Mouse (Mus musculus) hindbrain, embryonic 11.5 days (tissue): ENCODE results near the gene Ssh3. TPM values are rescaled to one million over a fixed set of nuclear protein-coding genes. Genes with fewer than 3 reads are reported as not detected.

Experiments
- ATAC-seq: fragments of 200-750 bp; cut with Nextera tagmentation; 2 replicates; pipeline ENCODE4 v1.8.0; 2017; ENCODE audit warnings: mild to moderate bottlenecking, moderate TSS enrichment, moderate library complexity; ENCODE audit not compliant: low FRiP score
- DNase-seq: peaks from one replicate; pipeline ENCODE4 v3.0.0-alpha.2; 2015; ENCODE audit warnings: low spot score
- H3K27ac ChIP-seq: fragments of 300-500 bp; sonication (generic); 2 replicates; pipeline ENCODE4 v1.5.1; 2014; ENCODE audit warnings: mild to moderate bottlenecking, low read depth, low read length
- H3K27me3 ChIP-seq: fragments of 300-500 bp; sonication (generic); 2 replicates; pipeline ENCODE4 v1.6.1; 2014; ENCODE audit warnings: mild to moderate bottlenecking, low read length, moderate library complexity, mixed read lengths; ENCODE audit not compliant: control insufficient read depth, insufficient read depth
- H3K36me3 ChIP-seq: fragments of 300-500 bp; sonication (generic); 2 replicates; pipeline ENCODE4 v1.6.1; 2014; ENCODE audit warnings: mild to moderate bottlenecking, low read length, moderate library complexity, mixed read lengths; ENCODE audit not compliant: control insufficient read depth, insufficient read depth
- H3K4me1 ChIP-seq: fragments of 300-500 bp; sonication (generic); replicated peaks from 2 replicates; pipeline ENCODE4 v1.6.1; 2014; ENCODE audit warnings: low read length, mixed read lengths; ENCODE audit not compliant: control insufficient read depth, insufficient read depth
- H3K4me2 ChIP-seq: fragments of 300-500 bp; sonication (generic); replicated peaks from 2 replicates; pipeline ENCODE4 v1.6.1; 2014; ENCODE audit warnings: mild to moderate bottlenecking, low read depth, low read length
- H3K4me3 ChIP-seq: fragments of 300-500 bp; sonication (generic); 2 replicates; pipeline ENCODE4 v1.5.1; 2014; ENCODE audit warnings: low read depth, low read length
- H3K9ac ChIP-seq: fragments of 300-500 bp; sonication (generic); 2 replicates; pipeline ENCODE4 v1.6.1; 2014; ENCODE audit warnings: low read depth, low read length
- H3K9me3 ChIP-seq: fragments of 300-500 bp; sonication (generic); 2 replicates; pipeline ENCODE4 v1.6.1; 2016; ENCODE audit warnings: low read length; ENCODE audit not compliant: control insufficient read depth
- WGBS: fragments of 180-500 bp; shearing (Covaris S2); extraction: QIAGEN DNeasy Blood & Tissue Kit; methylation state at CpG from one replicate; pipeline ENCODE4 v1.1.7; 2014; 5-methylcytosine and 5-hydroxymethylcytosine counted together
- polyA plus RNA-seq: library from polyadenylated mRNA; unstranded; fragments of >200 nt; fragmentation: Nextera tagmentation; extraction: Ambion mirVana; gene quantifications from 2 replicates; pipeline ENCODE4 v1.2.1, GENCODE M21; 2014

Gene Ssh3
- polyA plus RNA-seq, 1 experiment from 2014 or later = 2.8 TPM

DNA sequence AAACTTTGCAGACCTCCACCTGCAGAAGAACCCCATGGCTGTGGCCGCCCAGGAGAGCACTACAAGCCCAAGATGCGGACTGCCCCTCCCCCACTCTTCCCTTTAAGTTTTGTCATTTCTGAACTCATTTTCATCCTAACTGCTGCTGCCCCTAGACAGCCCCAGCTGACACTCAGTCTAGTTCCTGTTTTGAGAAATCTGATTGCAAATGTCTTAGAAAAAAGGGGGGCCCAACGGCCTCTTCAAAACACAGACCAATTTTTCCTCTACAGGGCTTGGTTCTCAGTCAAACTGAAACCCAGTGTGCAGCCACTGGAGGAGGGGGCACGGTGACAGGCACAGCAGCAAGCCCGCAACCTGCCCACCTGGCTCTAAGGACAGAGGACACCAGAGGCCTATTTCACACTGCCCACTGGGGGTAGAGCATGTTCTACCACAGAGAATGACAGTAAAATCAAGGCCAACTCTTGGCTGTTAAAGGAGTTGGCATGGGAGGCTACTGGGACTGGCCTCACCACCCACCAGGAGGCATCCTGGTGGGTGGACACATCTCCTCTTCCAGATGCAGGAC, 35.4 kb upstream of the Ssh3 start:
- Histone ChIP-seq H3K4me3 (peak overlapping the region; percentile 97; the same call in 1 of the 2 replicates), H3K36me3 (no peaks in the 10 kb centered on the region), H3K4me2 (peak overlapping the region; percentile 87), H3K9ac (peak overlapping the region; percentile 0; the same call in 1 of the 2 replicates), H3K27me3 (no peaks in the 10 kb centered on the region), H3K9me3 (no peaks in the 10 kb centered on the region), H3K4me1 (peaks cover 24% of the 10 kb centered on the region), H3K27ac (no peak overlapping the region)
- ATAC-seq (no peak), DNase-seq (no peak)
- 82% methylated on average over 5 of the region's 5 CpGs for WGBS

- Histone ChIP-seq H3K36me3 (no peaks in the 10 kb centered on the region), H3K27ac (no peak overlapping the region), H3K9ac (no peak overlapping the region), H3K4me1 (peaks cover 24% of the 10 kb centered on the region), H3K4me3 (no peak overlapping the region), H3K27me3 (no peaks in the 10 kb centered on the region), H3K9me3 (no peaks in the 10 kb centered on the region), H3K4me2 (no peak overlapping the region)
- 96% methylated on average over 5 of the region's 5 CpGs for WGBS
- DNase-seq = no peak
- ATAC-seq = no peak
Observed at GRCm38 (mm10) chr19:4303640-4303995, 34.6 kb upstream of the Ssh3 start.

DNA sequence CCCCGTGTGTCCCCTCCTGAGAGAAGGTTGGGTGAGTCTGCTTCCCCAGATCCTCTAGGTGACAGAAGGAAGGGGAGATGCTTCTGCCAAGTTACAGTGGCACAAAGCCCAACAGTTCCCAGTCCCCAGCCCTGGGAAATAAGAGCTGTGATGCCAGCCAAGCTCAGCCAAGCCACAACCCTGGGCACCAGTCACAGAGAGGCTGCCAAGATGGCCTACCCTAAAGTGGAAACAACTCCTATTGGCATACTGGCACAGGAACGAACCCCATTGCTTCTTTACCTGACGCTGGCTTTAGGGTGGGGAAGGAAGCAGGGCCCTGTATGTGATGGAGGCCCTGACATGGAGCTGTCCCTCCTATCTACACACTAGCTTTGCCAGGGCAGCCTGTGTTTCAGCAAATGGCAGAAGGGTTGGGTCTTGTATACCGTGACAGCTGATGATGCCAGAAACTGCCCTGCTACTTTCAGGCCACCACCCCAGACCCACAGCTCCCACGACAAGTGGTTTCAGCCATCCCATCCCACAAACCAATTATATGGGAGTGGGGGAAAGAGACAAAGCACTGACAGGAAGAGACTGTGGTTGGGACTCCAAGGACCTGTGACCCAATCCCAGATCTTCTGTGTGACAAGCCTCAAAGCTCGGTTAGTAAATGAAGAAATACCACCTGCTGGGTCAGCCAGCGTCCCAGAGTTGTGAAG, 34.1 kb upstream of the Ssh3 start:
- DNase-seq (no peak), ATAC-seq (no peak)
- Histone ChIP-seq H3K4me2 (no peak overlapping the region), H3K27me3 (no peaks in the 10 kb centered on the region), H3K36me3 (no peaks in the 10 kb centered on the region), H3K4me3 (no peak overlapping the region), H3K27ac (no peak overlapping the region), H3K4me1 (peaks cover 24% of the 10 kb centered on the region), H3K9me3 (no peaks in the 10 kb centered on the region), H3K9ac (no peak overlapping the region)
- WGBS = 75% methylated on average over 7 of the region's 7 CpGs

GRCm38 (mm10) chr19:4301735-4302651, 33.0 kb upstream of the Ssh3 start:
- Histone ChIP-seq H3K27ac (peak overlapping the region; percentile 12), H3K36me3 (no peaks in the 10 kb centered on the region), H3K4me3 (no peak overlapping the region), H3K4me2 (peak overlapping the region; percentile 19; the same call in 1 of the 2 replicates), H3K9ac (no peak overlapping the region), H3K4me1 (peaks cover 24% of the 10 kb centered on the region), H3K9me3 (no peaks in the 10 kb centered on the region), H3K27me3 (no peaks in the 10 kb centered on the region)
- WGBS = 50% methylated on average over 21 of the region's 21 CpGs
- DNase-seq (peak; percentile 16), ATAC-seq (no peak)

DNA sequence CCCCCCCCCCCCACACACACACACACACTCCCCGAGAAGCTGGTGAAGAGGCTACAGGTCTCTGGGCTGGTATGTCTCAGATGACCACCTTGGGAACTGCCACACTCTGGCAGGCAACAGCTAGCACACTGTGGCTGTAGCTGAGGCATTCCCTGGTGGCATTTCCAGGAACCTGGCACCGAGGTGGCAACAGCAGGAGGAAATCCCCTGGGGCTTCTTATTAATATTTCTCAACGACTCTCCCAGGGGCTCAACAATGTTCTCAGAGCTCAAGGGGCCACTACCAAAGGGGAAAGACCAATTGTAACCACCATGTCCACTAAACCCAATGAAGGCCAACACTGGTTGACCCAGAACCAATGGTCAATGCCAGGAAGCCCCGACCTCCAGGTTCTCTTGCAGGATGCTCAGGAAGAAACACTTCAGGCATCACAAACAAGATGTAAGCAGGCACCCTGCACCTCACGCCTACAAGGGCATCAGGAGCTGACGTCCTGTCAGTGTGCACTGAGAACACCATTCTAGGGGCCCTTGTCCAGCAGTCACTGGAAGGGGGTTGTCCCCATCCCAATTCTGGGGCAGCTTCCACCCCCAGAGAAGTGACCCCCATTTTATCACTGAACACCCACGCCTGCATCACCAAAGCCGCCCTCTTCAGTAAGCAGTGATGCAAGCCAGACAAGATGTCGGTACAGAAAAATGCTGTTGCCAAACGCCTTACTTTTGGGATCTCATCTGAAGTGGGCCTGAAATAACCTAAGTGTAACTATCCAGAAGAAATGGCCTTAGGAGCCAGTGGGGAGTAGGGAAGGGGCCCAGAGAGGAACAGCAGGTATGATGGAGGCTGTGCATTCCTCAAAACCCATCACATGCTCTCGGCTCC, 32.1 kb upstream of the Ssh3 start:
- no peak for DNase-seq
- peaks cover 24% of the 10 kb centered on the region for H3K4me1 ChIP-seq
- no peaks in the 10 kb centered on the region for H3K9me3 ChIP-seq
- no peak overlapping the region for H3K4me2 ChIP-seq
- H3K27me3 ChIP-seq = no peaks in the 10 kb centered on the region
- ATAC-seq = no peak
- H3K27ac ChIP-seq = peak overlapping the region; percentile 12; the same call in 1 of the 2 replicates
- no peaks in the 10 kb centered on the region for H3K36me3 ChIP-seq
- H3K4me3 ChIP-seq = no peak overlapping the region
- no peak overlapping the region for H3K9ac ChIP-seq
- 77% methylated on average over 11 of the region's 11 CpGs for WGBS

- 43% methylated on average over 7 of the region's 7 CpGs for WGBS
- no peak overlapping the region for H3K4me3 ChIP-seq
- no peak overlapping the region for H3K4me2 ChIP-seq
- H3K36me3 ChIP-seq = no peaks in the 10 kb centered on the region
- no peak overlapping the region for H3K27ac ChIP-seq
- no peaks in the 10 kb centered on the region for H3K27me3 ChIP-seq
- no peak for DNase-seq
- ATAC-seq = no peak
- H3K9me3 ChIP-seq = no peaks in the 10 kb centered on the region
- no peak overlapping the region for H3K9ac ChIP-seq
- H3K4me1 ChIP-seq = peaks cover 24% of the 10 kb centered on the region
Observed at GRCm38 (mm10) chr19:4300271-4300704, 31.3 kb upstream of the Ssh3 start.

DNA sequence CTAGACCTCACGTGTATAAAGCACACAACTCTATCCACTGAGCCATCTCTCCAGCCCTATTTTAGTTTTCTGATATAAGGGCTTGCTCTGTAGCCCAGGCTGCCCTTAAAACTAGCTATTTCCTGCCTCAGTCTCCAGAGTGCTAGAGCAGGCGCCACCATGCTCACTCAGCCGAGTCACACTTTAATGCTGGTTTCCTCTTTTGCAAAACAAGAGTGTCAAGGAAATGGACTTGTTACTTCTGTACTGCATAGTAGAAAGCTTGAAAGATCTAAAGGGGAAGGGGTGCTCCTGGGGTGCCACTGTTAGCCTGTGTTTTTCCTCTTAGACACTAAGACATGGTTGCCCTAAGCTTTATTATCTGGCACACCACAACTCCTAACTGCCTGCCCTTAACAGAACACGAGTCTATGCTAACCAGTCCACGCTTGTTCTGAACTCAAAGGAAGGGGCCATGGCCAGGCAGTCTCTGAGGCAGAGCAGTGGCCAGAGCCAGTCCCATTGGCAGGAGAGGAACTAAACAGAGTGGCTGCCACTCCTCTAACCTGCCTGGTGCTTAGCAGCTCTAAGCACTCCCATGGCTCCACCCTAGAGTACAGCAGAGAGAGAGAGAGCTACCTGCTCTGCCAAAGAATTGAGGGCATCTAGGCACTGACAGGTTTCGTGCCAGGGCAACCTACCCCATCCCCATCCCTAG, 30.7 kb upstream of the Ssh3 start:
- Histone ChIP-seq H3K9me3 (no peaks in the 10 kb centered on the region), H3K4me3 (no peak overlapping the region), H3K36me3 (no peaks in the 10 kb centered on the region), H3K4me2 (no peak overlapping the region), H3K9ac (no peak overlapping the region), H3K27ac (no peak overlapping the region), H3K27me3 (no peaks in the 10 kb centered on the region), H3K4me1 (peaks cover 21% of the 10 kb centered on the region)
- DNase-seq (no peak), ATAC-seq (no peak)
- WGBS = 78% methylated on average over 6 of the region's 6 CpGs

GRCm38 (mm10) chr19:4299126-4299525, 30.1 kb upstream of the Ssh3 start:
- DNase-seq (no peak), ATAC-seq (no peak)
- Histone ChIP-seq H3K27me3 (no peaks in the 10 kb centered on the region), H3K4me2 (no peak overlapping the region), H3K27ac (no peak overlapping the region), H3K9me3 (no peaks in the 10 kb centered on the region), H3K9ac (no peak overlapping the region), H3K4me1 (peaks cover 15% of the 10 kb centered on the region), H3K36me3 (0 out of 2 replicates have a peak, but pooled peaks cover 3% of the 10 kb centered on the region), H3K4me3 (no peak overlapping the region)
- 90% methylated on average over 7 of the region's 7 CpGs for WGBS
